Mouse (Mus musculus) embryonic fibroblast, embryonic 13.5 days (primary cell): ENCODE results near the gene Cpm. TPM values are rescaled to one million over a fixed set of nuclear protein-coding genes. Genes with fewer than 3 reads are reported as not detected.
"Not testable (repeated sequence)": the region's sequence is repeated elsewhere in the genome, so short reads cannot be mapped to it uniquely, and the experiment has no call there.

ENCODE experiments used
- H3K27ac ChIP-seq: 2 replicates; pipeline ENCODE4 v1.5.1; 2012; ENCODE audit warnings: low read length, control low read depth, inconsistent platforms; ENCODE audit not compliant: insufficient read depth
- H3K4me1 ChIP-seq: 2 replicates; pipeline ENCODE4 v1.6.1; 2011; ENCODE audit warnings: low read length; ENCODE audit not compliant: control insufficient read depth, insufficient read depth
- H3K4me3 ChIP-seq: 2 replicates; pipeline ENCODE4 v1.5.1; 2011; ENCODE audit warnings: mild to moderate bottlenecking, control low read depth, low read length; ENCODE audit not compliant: insufficient read depth
- CTCF ChIP-seq: IDR thresholded peaks from 2 replicates; pipeline ENCODE4 v1.5.1; 2011; ENCODE audit warnings: mild to moderate bottlenecking, control low read depth, low read length, moderate library complexity, borderline replicate concordance; ENCODE audit not compliant: insufficient read depth
- POLR2A ChIP-seq: IDR thresholded peaks from 2 replicates; pipeline ENCODE4 v1.6.1; 2011; ENCODE audit warnings: low read depth, mild to moderate bottlenecking, control low read depth, low read length, moderate library complexity
- polyA plus RNA-seq: library from polyadenylated mRNA; stranded (reverse); fragments of >200 nt; gene quantifications from 2 replicates; pipeline ENCODE4 v1.2.4, GENCODE M21; 2011; ENCODE audit warnings: low read depth; ENCODE audit not compliant: missing spikeins, insufficient read length

Cpm gene
- polyA plus RNA-seq, 1 experiment: 1.4 TPM

DNA sequence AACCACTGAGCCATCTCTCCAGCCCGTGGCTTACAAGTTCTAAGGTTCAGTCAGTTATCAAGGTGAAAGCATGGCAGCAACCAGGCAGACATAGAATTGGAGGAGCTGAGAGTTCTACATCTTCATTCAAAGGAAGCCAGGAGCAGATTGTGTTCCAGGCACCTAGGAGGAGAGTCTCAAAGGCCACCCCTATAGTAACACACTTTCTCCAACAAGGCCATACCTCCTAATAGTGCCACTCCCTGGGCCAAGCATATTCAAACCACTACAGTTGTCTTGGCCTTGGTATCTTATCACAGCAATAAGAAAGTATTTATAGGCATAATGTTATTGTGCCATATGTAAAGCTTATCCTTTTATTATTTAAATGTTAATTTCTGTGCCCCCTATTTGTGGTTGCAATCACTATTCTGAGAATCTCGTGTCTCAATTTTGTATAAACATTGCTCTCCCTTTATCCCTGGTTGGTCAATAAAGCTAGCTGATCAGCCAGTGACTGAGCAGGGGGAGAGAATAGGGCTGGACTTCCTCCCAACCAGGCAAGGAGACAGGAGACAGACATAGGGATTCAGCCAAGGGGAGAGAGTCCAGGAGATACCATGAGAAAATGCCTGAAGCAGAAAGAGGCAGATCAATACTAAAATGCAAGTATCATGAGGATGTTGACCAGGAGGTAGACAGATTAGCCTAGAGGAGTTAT is 43.5 kb upstream of the Cpm start:
- TF ChIP-seq CTCF (no peak), POLR2A (no peak)
- Histone ChIP-seq H3K4me1 (no peaks in the 10 kb centered on the region), H3K4me3 (no peak overlapping the region), H3K27ac (no peak overlapping the region)

DNA sequence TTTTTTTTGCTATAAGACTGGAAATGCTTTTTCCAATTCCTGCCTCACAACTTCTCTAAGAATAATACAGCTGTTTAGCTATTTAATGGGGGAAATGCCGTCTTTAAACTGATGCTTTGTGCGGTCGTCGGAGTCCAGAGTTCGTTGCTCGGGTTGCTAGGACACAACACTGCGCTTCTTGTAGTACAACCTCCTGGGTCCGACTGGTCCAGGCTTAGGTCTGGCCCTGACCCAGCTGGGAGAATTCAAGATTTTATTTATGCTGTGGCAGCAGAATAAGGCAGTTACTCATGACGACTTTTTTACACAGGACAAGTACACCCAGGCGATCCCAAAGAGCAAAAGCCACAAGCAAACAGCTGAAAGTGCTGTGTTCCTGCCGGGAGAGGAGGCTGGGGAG is 42.4 kb upstream of the Cpm start:
- Histone ChIP-seq H3K27ac (no peak overlapping the region), H3K4me3 (no peak overlapping the region), H3K4me1 (no peaks in the 10 kb centered on the region)
- TF ChIP-seq POLR2A (no peak), CTCF (no peak)

DNA sequence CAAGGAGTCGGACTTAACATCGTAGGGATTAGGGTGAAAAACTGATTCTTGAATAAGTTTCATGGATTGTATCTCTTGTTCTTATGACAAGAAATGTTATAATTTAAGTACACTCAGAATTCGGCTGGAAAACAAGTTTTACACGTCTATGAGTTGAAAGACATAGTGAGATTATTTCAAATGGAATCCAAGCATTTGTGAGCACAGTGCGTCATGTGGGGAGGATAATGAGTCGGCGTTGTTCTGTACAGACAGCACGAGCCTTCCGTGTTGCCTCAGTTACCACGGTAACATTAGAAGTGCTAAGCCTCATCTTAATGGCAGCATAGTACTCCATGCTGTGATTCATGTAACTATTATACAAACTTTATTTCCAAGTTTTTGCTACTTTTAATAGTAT is 42.0 kb upstream of the Cpm start:
- Histone ChIP-seq H3K27ac (no peak overlapping the region), H3K4me1 (no peaks in the 10 kb centered on the region), H3K4me3 (no peak overlapping the region)
- TF ChIP-seq POLR2A (no peak), CTCF (no peak)

DNA sequence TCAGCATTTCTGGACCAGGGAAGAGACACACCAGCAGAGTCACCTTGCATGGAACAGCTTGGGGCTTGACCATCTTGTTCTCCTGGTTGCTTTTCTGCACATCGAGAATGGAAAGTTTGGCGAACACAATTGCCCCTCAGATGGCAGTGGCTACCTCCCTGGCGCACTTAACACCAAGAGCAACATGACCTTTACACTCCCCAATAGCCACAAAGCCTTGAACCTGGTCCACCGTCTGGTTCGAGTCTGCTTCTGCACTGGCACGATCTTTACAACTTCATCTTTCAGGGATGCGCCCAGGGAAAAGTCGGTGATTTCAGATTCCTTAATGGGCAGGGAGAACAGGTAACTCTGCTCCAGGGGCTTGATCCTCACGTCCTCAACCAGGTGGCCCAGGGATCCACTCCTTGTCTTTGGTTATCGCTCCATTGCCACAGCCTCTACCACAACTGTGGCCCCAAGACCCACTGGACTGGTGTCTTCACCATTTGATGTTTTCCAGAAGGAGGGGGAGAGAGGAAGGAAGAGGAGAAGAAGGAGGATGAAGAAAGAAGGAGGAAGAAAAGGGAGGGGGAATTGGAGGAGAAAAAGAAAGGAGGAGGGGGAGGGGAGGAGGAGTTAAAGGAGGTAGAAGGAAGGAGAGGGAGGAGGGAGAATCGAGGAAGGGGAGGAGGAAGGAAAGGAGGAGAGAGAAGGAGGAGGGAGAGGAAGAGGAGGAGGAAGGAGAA is 40.7 kb upstream of the Cpm start:
- not testable (repeated sequence) for H3K27ac ChIP-seq, H3K4me3 ChIP-seq, H3K4me1 ChIP-seq

DNA sequence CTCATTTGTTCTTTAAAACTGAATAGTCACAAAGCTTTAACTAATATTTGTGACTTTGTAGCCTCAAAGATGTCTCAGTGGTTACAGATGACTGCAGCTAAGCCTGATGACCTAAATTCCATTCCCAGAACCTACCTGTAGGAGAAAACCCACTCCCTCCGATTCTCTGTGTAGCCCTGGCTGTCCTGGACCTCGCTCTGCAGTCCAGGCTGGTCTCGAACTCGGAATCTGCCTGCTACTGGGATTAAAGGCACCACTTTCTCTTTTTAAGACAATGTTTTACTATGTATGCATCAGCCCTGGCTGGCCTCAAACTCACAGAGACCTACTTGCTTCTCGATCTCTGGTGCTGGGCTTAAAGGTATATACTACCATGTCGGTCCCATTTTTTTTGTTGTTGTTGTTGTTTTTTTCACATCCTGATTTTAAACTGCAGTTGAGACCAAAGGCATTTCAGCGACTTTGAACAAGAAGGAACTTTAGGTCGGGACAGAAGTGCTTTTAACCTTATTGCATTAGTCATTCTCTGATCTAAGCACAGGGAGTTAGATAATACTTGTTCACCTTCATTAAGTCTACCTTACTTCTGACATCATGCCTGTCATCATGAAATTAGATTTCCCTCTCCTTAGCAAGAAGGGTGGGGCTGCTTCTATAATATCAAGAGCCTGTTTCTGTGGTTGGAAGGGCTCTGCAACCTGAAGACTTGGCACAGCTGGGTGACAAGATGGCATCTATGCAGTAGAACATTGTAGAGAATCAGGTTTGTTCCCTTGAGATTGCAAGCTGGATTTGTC is 40.0 kb upstream of the Cpm start:
- no peak overlapping the region for H3K4me3 ChIP-seq
- TF ChIP-seq POLR2A (no peak), CTCF (no peak)
- H3K4me1 ChIP-seq: no peaks in the 10 kb centered on the region
- H3K27ac ChIP-seq: no peak overlapping the region

DNA sequence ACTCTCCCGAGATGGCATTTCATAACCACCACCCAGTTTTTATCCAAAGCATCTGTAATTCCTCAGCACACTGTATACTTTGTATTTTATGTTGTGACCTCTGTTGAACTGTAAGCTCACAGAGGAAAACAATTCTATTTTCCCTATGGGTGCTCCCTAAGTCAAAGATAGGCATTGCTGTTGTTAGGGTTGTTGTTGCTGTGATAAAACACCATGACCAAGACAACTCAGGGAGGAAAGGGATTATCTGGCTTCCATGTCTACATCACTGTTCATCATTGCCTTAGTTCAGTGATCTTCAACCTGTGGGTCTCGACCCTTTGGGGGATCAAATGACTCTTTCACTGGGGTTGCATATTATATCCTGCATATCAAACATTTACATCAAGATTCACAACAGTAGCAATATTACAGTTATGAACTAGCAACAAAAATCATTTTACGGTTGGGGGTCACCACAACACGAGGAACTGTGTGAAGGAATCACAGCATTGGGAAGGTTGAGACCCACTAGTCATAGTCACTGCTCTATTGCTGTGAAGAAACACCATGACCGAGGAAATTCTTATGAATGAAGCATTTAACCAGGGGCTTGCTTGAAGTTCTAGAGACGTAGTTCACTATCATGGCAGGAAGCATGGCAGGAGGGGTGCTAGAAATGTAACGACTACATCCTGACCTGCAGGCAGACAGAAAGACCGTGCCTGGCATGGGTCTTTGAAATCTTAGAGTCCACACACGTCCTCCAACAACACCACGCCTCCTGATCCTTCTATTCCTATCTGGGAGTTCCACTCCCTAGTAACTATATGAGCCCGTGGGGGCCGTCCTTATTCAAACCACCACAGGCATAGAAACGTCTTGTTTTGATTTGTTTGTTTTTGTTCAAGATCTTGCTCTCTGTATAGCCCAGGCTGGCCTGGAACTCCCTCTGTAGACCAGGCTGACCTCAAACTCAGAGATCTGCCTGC is 38.7 kb upstream of the Cpm start:
- TF ChIP-seq POLR2A (no peak), CTCF (no peak)
- H3K27ac ChIP-seq: no peak overlapping the region
- H3K4me1 ChIP-seq: no peaks in the 10 kb centered on the region

DNA sequence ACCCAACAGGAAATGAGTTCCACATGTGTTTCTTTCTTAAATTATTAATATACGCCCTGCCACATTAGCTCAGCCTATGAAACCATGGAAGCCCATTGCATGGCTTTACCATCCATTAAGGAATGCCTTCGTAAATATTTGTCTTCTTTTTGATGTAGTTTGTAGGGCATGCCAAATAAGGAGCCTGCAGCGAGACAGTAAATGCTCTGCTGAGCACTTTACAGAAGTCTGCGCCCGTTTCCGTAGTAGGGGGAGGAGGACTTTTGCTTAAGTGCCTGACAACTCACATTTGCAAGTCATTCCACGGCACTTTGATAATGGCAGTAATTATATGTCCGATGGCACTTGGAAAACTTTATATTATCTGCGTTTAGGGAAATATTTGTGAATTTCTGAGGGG is 37.5 kb upstream of the Cpm start:
- TF ChIP-seq CTCF (no peak), POLR2A (no peak)
- no peak overlapping the region for H3K27ac ChIP-seq
- no peaks in the 10 kb centered on the region for H3K4me1 ChIP-seq
- no peak overlapping the region for H3K4me3 ChIP-seq

More for the DNA sequence above, 38.7 kb upstream of the Cpm start:
- H3K4me3 ChIP-seq: no peak overlapping the region

DNA sequence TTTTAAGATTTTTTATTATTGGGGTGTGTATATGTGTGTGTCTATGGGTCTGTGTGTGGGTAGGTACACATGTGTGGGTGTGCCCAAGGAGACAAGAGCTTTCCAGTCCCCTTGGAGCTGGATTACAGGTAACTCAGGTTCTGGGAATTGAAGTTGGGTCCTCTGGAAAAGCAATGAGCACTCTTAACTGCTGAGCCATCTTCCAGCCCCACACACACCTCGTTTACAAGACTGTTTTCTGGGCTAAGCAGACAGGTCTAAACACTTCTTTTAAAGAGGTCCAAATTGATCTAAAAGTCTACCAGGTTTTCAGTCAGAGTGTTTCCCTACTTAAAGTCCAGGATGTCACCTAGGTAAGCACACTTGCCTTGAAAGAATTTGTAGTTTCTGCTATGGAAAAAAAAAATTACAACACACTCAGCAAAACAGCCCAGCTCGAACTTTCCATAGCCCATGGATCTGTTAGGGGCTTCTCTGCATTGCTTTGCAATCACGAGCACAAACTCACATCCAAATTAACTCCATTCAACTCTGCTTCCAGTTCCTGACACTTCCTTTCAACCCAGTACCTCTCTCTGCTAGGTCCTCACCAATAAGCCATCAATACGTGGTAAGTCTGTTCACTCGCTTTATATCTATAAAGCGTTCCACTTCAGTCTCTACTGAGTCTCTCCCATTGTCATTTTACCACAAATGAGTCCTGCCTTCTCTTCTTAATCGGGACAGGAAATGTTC is 36.8 kb upstream of the Cpm start:
- Histone ChIP-seq H3K4me1 (no peaks in the 10 kb centered on the region), H3K27ac (no peak overlapping the region), H3K4me3 (no peak overlapping the region)
- TF ChIP-seq CTCF (no peak), POLR2A (no peak)

DNA sequence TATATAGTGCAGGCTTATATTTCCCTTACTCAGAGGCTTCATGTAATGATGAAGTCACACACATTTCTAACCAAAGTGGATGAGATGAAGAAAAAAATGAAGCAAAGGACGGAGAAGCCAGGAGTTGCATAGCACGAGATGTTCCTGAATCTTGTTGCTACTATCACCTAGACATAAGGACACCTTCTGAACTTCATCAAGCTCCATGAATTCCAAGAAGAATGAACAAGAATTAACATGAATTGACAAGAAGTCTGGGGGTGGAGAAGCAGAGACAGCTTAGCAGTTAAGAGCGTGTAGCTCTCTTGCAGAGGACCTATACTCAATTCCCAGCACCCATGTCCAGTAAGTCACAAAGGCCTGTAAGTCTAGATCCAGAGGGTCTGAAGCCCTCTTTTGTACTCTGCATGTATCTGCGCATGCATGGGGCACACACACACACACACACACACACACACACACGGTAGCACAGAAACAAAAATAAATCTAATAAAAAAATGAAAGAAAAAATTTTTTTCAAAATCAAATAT is 36.2 kb upstream of the Cpm start:
- no peak overlapping the region for H3K27ac ChIP-seq
- H3K4me3 ChIP-seq: no peak overlapping the region
- TF ChIP-seq CTCF: no peak
- H3K4me1 ChIP-seq: no peaks in the 10 kb centered on the region
